Mouse (Mus musculus): ENCODE data around the gene Pnrc1.
A peak's percentile ranks its signal among the peaks of the same experiment; 100 is the strongest.

The Pnrc1 gene

GRCm38 (mm10) chr4:33270386-33271314 lies 19.3 kb downstream of the Pnrc1 start:
- DNase-seq (ENCODE audit: low read depth, low spot score): no peak

- DNase-seq (ENCODE audit: low read depth, low spot score): no peak
Observed at GRCm38 (mm10) chr4:33264979-33265726, 24.8 kb downstream of the Pnrc1 start.

GRCm38 (mm10) chr4:33262897-33263296 lies 27.1 kb downstream of the Pnrc1 start:
- DNase-seq (ENCODE audit: low read depth, low spot score): no peak

- DNase-seq (ENCODE audit: low read depth, low spot score): no peak
Observed at GRCm38 (mm10) chr4:33261311-33261753, 28.6 kb downstream of the Pnrc1 start.

- no peak for DNase-seq (ENCODE audit: low read depth, low spot score)
Observed at GRCm38 (mm10) chr4:33260311-33260710, 29.7 kb downstream of the Pnrc1 start.

GRCm38 (mm10) chr4:33257263-33257964 lies 32.5 kb downstream of the Pnrc1 start:
- no peak for DNase-seq (ENCODE audit: low read depth, low spot score)

GRCm38 (mm10) chr4:33254706-33255105 lies 35.3 kb downstream of the Pnrc1 start:
- no peak for DNase-seq (ENCODE audit: low read depth, low spot score)

GRCm38 (mm10) chr4:33250867-33251266 lies 39.1 kb downstream of the Pnrc1 start:
- DNase-seq (ENCODE audit: low read depth, low spot score): no peak

- no peak for DNase-seq (ENCODE audit: low read depth, low spot score)
Observed at GRCm38 (mm10) chr4:33249716-33250230, 40.2 kb downstream of the Pnrc1 start.

- no peak for DNase-seq (ENCODE audit: low read depth, low spot score)
Observed at GRCm38 (mm10) chr4:33248915-33249314, 41.0 kb downstream of the Pnrc1 start.

- DNase-seq (ENCODE audit: low read depth, low spot score): peak; percentile 95
Observed at GRCm38 (mm10) chr4:33248062-33248889, 41.7 kb downstream of the Pnrc1 start.

- peak; percentile 97 for DNase-seq (ENCODE audit: low read depth, low spot score)
Observed at GRCm38 (mm10) chr4:33247479-33248053, 42.4 kb downstream of the Pnrc1 start.

- DNase-seq (ENCODE audit: low read depth, low spot score): no peak
Observed at GRCm38 (mm10) chr4:33245853-33246395, 44.0 kb downstream of the Pnrc1 start.

GRCm38 (mm10) chr4:33243921-33244320 lies 46.0 kb downstream of the Pnrc1 start:
- peak; percentile 12 for DNase-seq (ENCODE audit: low read depth, low spot score)

- no peak for DNase-seq (ENCODE audit: low read depth, low spot score)
Observed at GRCm38 (mm10) chr4:33243016-33243758, 46.8 kb downstream of the Pnrc1 start.

- no peak for DNase-seq (ENCODE audit: low read depth, low spot score)
Observed at GRCm38 (mm10) chr4:33242536-33242935, 47.4 kb downstream of the Pnrc1 start.

GRCm38 (mm10) chr4:33230881-33231280 lies 59.1 kb downstream of the Pnrc1 start:
- DNase-seq (ENCODE audit: low read depth, low spot score): no peak

- no peak for DNase-seq (ENCODE audit: low read depth, low spot score)
Observed at GRCm38 (mm10) chr4:33229639-33230038, 60.3 kb downstream of the Pnrc1 start.

- no peak for DNase-seq (ENCODE audit: low read depth, low spot score)
Observed at GRCm38 (mm10) chr4:33227164-33227563, 62.8 kb downstream of the Pnrc1 start.

All from telencephalon, adult 2 months (tissue).